Mouse (Mus musculus) stomach, embryonic 14.5 days (tissue): ENCODE measurements around the gene Tmem184c. TPM values are rescaled to one million over a fixed set of nuclear protein-coding genes. Genes with fewer than 3 reads are reported as not detected.

Source experiments
- ATAC-seq: fragments of 200-750 bp; cut with Nextera tagmentation; 2 replicates; pipeline ENCODE4 v1.8.0; 2017; ENCODE audit warnings: low read depth, moderate TSS enrichment; ENCODE audit not compliant: insufficient number of reproducible peaks, insufficient read depth, low FRiP score
- H3K27ac ChIP-seq: fragments of 300-500 bp; sonication (generic); 2 replicates; pipeline ENCODE4 v1.5.1; 2014; ENCODE audit warnings: mild to moderate bottlenecking, low read length, moderate library complexity, mixed read lengths
- H3K27me3 ChIP-seq: fragments of 300-500 bp; sonication (generic); 2 replicates; pipeline ENCODE4 v1.6.1; 2014; ENCODE audit warnings: low read length, control low read depth, mixed read lengths; ENCODE audit not compliant: control insufficient read depth, insufficient read depth
- H3K36me3 ChIP-seq: fragments of 300-500 bp; sonication (generic); 2 replicates; pipeline ENCODE4 v1.6.1; 2014; ENCODE audit warnings: mild to moderate bottlenecking, control low read depth, low read length, moderate library complexity, mixed read lengths; ENCODE audit not compliant: control insufficient read depth, insufficient read depth
- H3K4me1 ChIP-seq: fragments of 300-500 bp; sonication (generic); 2 replicates; pipeline ENCODE4 v1.6.1; 2014; ENCODE audit warnings: low read length, control low read depth, mixed read lengths; ENCODE audit not compliant: control insufficient read depth, insufficient read depth
- H3K4me2 ChIP-seq: fragments of 300-500 bp; sonication (generic); replicated peaks from 2 replicates; pipeline ENCODE4 v1.6.1; 2014; ENCODE audit warnings: low read depth, low read length, control low read depth
- H3K4me3 ChIP-seq: fragments of 300-500 bp; sonication (generic); 2 replicates; pipeline ENCODE4 v1.5.1; 2014; ENCODE audit warnings: low read depth, low read length, control low read depth
- H3K9ac ChIP-seq: fragments of 300-500 bp; sonication (generic); replicated peaks from 2 replicates; pipeline ENCODE4 v1.6.1; 2014; ENCODE audit warnings: low read depth, mild to moderate bottlenecking, control low read depth, low read length, moderate library complexity, mixed read lengths
- H3K9me3 ChIP-seq: fragments of 300-500 bp; sonication (generic); 2 replicates; pipeline ENCODE4 v1.6.1; 2016; ENCODE audit warnings: low read depth, low read length, control low read depth; ENCODE audit not compliant: control insufficient read depth
- WGBS: fragments of 180-500 bp; shearing (Covaris S2); extraction: QIAGEN DNeasy Blood & Tissue Kit; methylation state at CpG from one replicate; pipeline ENCODE4 v1.1.7; 2014; 5-methylcytosine and 5-hydroxymethylcytosine counted together
- polyA plus RNA-seq: library from polyadenylated mRNA; unstranded; fragments of >200 nt; fragmentation: Nextera tagmentation; extraction: Ambion mirVana; gene quantifications from 2 replicates; pipeline ENCODE4 v1.2.1, GENCODE M21; 2014

Tmem184c gene
- polyA plus RNA-seq, 1 experiment from 2014 or later, result 35.7 TPM

GRCm38 (mm10) chr8:77561441-77561840 is 49.1 kb downstream of the Tmem184c start:
- Histone ChIP-seq H3K9me3 (no peaks in the 10 kb centered on the region), H3K27ac (no peak overlapping the region), H3K36me3 (peaks cover 54% of the 10 kb centered on the region), H3K4me3 (no peak overlapping the region), H3K9ac (no peak overlapping the region), H3K4me1 (no peaks in the 10 kb centered on the region), H3K27me3 (no peaks in the 10 kb centered on the region), H3K4me2 (no peak overlapping the region)
- ATAC-seq, result no peak
- WGBS, result 78% methylated on average over 3 of the region's 3 CpGs

- no peak overlapping the region for H3K27ac ChIP-seq
- no peaks in the 10 kb centered on the region for H3K4me1 ChIP-seq
- WGBS, result 98% methylated on average over 3 of the region's 3 CpGs
- no peak overlapping the region for H3K4me3 ChIP-seq
- 0 out of 2 replicates have a peak, but pooled peaks cover 3% of the 10 kb centered on the region for H3K9me3 ChIP-seq
- no peak overlapping the region for H3K9ac ChIP-seq
- peaks cover 42% of the 10 kb centered on the region for H3K36me3 ChIP-seq
- no peak overlapping the region for H3K4me2 ChIP-seq
- ATAC-seq, result no peak
- H3K27me3 ChIP-seq, result no peaks in the 10 kb centered on the region
These were observed 58.0 kb downstream of the Tmem184c start for GRCm38 (mm10) chr8:77552491-77552890.

DNA sequence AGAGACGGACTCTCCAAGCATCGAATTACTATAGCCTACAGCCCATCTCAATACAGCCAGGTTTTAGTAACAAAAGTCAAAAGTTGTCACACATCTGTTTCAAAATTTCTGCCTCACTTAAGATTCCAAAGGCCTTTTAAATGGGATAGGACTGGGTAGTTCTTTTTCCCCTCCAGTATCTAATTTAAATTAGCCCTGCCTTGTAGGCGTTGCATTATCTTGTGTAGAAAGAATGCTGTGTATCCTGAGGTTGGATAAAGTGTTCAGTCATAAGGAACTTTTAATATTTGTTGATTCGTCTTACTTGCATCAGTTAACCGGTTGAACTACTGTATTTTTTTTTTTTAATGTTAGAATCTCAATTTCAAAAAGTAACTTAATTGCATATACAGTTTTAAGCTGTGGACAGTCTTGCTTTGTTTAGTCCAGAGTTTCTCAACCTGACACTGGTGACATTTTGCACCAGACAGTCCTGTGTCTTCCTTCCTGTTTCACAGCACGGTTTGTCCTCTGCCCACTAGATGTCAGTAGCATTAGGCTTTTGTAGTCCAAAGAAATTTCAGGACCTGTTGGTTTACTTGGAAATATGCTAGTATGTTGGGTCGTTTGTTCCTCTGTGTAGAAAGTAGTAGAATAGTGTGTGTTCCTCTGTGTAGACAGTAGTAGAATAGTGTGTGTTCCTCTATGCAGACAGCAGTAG is 60.5 kb downstream of the Tmem184c start:
- ATAC-seq, result no peak
- Histone ChIP-seq H3K9ac (peak overlapping the region; percentile 91), H3K4me2 (peak overlapping the region; percentile 75), H3K9me3 (0 out of 2 replicates have a peak, but pooled peaks cover 3% of the 10 kb centered on the region), H3K27me3 (no peaks in the 10 kb centered on the region), H3K4me1 (no peaks in the 10 kb centered on the region), H3K4me3 (peak overlapping the region; percentile 78), H3K27ac (no peak overlapping the region), H3K36me3 (peaks cover 20% of the 10 kb centered on the region)
- WGBS, result 17% methylated on average over 7 of the region's 7 CpGs

DNA sequence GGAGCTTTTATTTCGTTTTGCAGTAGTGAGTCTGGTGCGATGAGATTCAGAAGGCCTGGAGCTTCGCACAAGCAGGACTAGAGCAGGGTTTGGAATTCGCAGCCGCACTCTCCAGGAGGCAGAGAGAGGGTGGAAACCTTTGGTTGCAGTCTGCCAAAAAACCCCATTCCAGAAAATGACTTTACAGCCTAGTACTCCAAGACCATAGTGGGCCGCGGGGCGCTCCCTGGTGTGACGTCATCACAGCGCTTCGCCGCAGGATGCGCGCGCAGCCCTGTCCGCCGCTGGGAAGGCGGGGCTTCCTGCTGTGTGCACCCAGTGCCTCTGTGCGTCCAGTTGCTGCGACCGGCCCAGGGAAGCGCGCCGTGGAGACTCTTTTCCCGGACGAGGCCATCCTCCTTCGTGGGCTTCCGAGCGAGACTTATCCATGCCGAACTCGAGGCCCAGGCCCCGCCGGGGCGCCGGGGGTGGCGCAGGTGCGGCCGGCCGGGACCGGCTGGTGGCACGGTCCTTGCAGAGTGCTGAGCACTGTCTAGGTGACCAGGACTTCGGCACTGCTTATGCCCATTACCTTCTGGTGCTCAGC is 61.3 kb downstream of the Tmem184c start, which contains the start of gene Prmt9:
Gene Prmt9, plus strand, starts transcription at position 277 of the 586 bp plus-strand sequence.
- H3K4me3 ChIP-seq, result peak within 1 kb of the TSS; percentile 78
- H3K36me3 ChIP-seq, result peaks cover 19% of the 10 kb centered on the region
- H3K27ac ChIP-seq, result peak within 1 kb of the TSS; percentile 86
- peak; percentile 97 for ATAC-seq
- 4% methylated on average over 40 of the region's 42 CpGs for WGBS
- H3K27me3 ChIP-seq, result no peaks in the 10 kb centered on the region
- peak within 1 kb of the TSS; percentile 75 for H3K4me2 ChIP-seq
- 0 out of 2 replicates have a peak, but pooled peaks cover 3% of the 10 kb centered on the region for H3K9me3 ChIP-seq
- H3K9ac ChIP-seq, result peak within 1 kb of the TSS; percentile 91
- no peaks in the 10 kb centered on the region for H3K4me1 ChIP-seq

Other genes starting within 250 kb of the Tmem184c start
- 34.6 and 38.2 TPM in 2 replicates for gene Arhgap10, start 92.7 kb downstream of the Tmem184c start, polyA plus RNA-seq
- gene Prmt9, start 61.3 kb downstream of the Tmem184c start, polyA plus RNA-seq, result 21.4 and 21.7 TPM in 2 replicates
- gene Ednra, start 113.8 kb upstream of the Tmem184c start, polyA plus RNA-seq, result 41.5 and 42.1 TPM in 2 replicates